Mouse (Mus musculus) A20 (cell line): ENCODE data around the gene Sebox.

Source experiments
- DNase-seq: peaks from one replicate; pipeline ENCODE4 v3.0.0-alpha.2; 2011; ENCODE audit warnings: low read depth, low spot score

The Sebox gene

GRCm38 (mm10) chr11:78502909-78503650 is at the start of gene Sebox:
Sebox (plus strand) TSS chr11:78503447.
- DNase-seq, result no peak

GRCm38 (mm10) chr11:78453675-78454074 is 49.6 kb upstream of the Sebox start:
- peak; percentile 79 for DNase-seq

- peak; percentile 82 for DNase-seq
These were observed 49.0 kb upstream of the Sebox start for GRCm38 (mm10) chr11:78454276-78454675.

GRCm38 (mm10) chr11:78455308-78455707 is 47.9 kb upstream of the Sebox start:
- DNase-seq, result peak; percentile 69

- no peak for DNase-seq
These were observed 44.5 kb upstream of the Sebox start for GRCm38 (mm10) chr11:78458740-78459139.

GRCm38 (mm10) chr11:78461894-78462293 is 41.4 kb upstream of the Sebox start:
- DNase-seq, result peak; percentile 38

- DNase-seq, result no peak
These were observed 40.6 kb upstream of the Sebox start for GRCm38 (mm10) chr11:78462669-78463068.

GRCm38 (mm10) chr11:78463286-78464036 is 39.8 kb upstream of the Sebox start:
- DNase-seq, result no peak

- DNase-seq, result no peak
These were observed 38.1 kb upstream of the Sebox start for GRCm38 (mm10) chr11:78465116-78465515.

- DNase-seq, result peak; percentile 86
These were observed 37.6 kb upstream of the Sebox start, which contains the start of gene Slc46a1 for GRCm38 (mm10) chr11:78465568-78466180. Slc46a1 (plus strand) TSS chr11:78465697.

GRCm38 (mm10) chr11:78466242-78466912 is 36.9 kb upstream of the Sebox start:
- DNase-seq, result no peak

GRCm38 (mm10) chr11:78467515-78467914 is 35.7 kb upstream of the Sebox start:
- no peak for DNase-seq

- DNase-seq, result no peak
These were observed 35.3 kb upstream of the Sebox start for GRCm38 (mm10) chr11:78467932-78468331.

GRCm38 (mm10) chr11:78471326-78472103 is 31.7 kb upstream of the Sebox start:
- no peak for DNase-seq

GRCm38 (mm10) chr11:78475289-78475688 is 28.0 kb upstream of the Sebox start:
- no peak for DNase-seq

- DNase-seq, result no peak
These were observed 19.6 kb upstream of the Sebox start for GRCm38 (mm10) chr11:78483639-78484038.

- DNase-seq, result peak; percentile 61
These were observed 15.1 kb upstream of the Sebox start for GRCm38 (mm10) chr11:78488168-78488567.

- DNase-seq, result no peak
These were observed 12.4 kb upstream of the Sebox start for GRCm38 (mm10) chr11:78490781-78491241.

- no peak for DNase-seq
These were observed 7.3 kb upstream of the Sebox start for GRCm38 (mm10) chr11:78495904-78496303.

GRCm38 (mm10) chr11:78497071-78497541 is 6.1 kb upstream of the Sebox start:
- no peak for DNase-seq
